Mouse (Mus musculus): ENCODE measurements around the gene Ift88.

DNA sequence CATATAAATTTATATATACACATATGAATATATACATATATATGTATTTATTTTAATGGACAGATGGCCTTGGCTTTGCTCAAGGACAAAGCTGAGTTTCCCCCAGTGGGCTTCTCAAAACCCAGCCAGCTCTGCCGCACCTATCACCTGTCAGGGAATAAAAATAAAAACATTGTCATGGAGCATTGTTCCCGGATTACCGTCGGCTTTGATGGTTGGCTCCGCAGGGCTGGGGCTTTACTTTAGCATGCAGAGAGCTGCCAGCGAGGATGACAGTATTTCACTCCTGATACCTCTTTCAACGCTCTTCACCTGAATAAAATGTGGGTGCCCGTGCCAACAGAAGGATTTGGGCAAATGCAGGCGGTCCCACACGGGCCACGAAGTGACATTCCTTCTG, 110.0 kb downstream of the Ift88 start:
- TF ChIP-seq CTCF (IDR thresholded peaks at IDR 0.05; ENCODE audit: control insufficient read depth, insufficient read depth, insufficient read length) = no peak
- TF ChIP-seq MAX (IDR thresholded peaks at IDR 0.05) = no peak

All from C2C12 (cell line).